Mouse (Mus musculus) cerebellum, postnatal 4 days (tissue): Measurements from ENCODE around the gene Wfdc11.

Experiments
- DNase-seq, 2 experiments: peaks; one replicate each; pipeline ENCODE4 v3.0.0; 2022; ENCODE audit warnings: low spot score in 2 of 2, mixed read lengths in 1 of 2

Wfdc11 gene

DNA sequence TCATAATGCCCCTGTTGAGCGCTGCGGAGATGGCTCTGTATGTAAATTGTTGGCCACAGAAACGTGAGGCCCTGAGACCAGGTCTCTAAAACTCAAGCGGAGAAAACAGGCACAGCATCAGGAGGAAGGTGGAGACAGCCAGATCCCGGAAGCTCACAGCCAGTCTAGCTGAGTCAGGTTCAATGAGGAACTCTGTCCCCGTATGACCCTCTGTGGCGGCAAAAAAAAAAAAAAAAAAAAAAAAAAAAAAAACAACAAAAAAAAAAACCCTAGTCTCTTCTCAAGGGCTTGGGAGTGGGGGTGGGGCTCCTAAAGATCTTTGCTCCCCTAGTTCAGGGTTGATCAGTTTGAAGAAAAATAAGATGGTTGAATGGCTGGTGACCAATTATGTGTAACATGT is 32.8 kb downstream of the Wfdc11 start:
- DNase-seq: no peak

DNA sequence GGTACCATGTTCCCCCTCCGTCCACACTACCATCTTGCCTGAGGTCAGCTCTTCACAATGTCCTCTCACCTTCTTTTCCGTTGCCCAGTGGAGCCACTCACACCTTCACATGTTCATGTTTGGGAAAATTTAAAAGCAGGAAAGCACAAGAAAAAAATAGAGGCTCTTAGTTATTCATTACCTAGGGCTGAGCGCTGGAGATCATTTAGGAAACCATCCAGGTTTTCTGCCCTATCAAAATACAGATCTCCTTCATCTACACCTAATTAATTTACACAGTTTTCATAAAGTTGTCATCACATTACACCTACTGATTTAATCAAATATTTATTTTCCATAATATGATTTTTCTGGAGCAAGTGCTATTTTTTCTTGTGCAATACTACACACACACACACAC is 35.2 kb downstream of the Wfdc11 start, which contains the start of gene Wfdc16:
Wfdc16 (minus strand) TSS at position 101 of the 400 bp plus-strand sequence.
- no peak for DNase-seq

DNA sequence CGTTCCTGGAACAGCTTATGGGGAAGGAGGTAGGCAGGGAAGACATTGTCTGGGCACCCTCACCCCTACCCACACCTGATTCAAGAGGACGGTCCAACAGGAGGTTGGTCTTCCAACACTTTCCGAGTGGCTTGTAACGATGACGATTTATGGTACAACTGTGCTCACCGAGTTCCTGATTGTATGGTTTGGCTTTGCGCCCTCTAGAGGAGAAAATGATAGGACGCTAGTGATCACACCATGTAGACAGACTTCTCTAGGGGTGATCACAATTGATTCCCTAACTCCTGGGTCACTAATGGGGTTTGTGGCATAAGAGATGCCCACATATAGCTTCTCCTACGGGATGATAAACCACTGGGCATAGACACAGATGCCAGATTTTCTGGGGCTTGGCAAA is 38.6 kb downstream of the Wfdc11 start:
- DNase-seq: no peak

DNA sequence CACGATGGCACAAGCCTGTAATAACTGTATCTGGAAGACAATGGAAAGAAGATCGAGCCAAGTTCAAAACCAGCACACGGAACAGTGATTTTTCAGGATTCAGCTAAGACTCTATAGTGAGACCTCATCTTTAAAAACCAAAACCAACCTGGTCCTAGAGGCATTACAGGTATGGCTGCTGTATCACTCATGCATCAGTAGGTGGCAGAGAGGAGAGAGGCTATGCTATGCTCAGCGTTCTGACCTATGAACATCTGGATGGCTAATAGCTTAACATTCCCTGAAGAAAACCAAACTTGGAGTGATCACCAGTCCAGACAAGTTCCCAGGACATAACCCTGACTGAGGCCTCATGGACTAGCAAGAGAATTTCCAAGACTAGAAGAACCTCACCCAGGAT is 52.1 kb downstream of the Wfdc11 start:
- DNase-seq: no peak

DNA sequence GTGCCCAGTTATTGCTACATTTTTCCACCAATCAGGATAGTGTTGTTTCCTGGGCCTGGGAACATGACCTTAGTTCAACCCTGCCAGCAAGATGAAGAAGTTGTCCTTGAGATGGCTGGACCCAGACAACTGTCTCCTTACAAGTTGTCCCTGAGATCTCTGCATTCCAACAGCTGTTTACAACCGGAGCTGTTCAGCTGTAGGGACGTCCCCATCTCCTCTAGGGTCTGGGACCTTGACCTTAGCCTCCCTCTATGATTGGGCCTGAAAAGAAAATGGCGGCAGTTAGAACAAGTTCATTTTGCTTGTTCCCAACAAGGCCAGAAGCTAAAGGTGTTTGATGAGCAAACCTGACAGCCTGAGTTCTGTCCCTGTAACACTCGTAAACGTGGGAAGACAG is 54.8 kb downstream of the Wfdc11 start:
- no peak for DNase-seq

DNA sequence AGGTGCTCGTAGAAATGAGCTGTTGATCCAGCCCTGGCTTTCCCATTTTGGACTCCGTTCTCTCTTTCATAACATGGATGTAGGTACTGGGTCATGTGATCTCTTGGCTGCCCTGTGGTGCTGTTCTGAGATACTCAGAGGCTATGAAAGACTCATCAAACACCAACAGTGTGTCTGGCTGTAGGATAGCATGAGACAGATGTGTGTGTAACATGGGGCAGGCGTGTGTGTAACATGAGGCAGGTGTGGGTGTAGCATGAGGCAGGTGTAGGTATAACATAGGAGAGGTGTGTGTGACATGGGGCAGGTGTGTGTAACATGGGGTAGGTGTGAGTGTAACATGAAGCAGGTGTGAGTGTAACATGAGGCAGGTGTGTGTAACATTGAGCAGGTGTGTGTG is 58.5 kb downstream of the Wfdc11 start:
- no peak for DNase-seq

DNA sequence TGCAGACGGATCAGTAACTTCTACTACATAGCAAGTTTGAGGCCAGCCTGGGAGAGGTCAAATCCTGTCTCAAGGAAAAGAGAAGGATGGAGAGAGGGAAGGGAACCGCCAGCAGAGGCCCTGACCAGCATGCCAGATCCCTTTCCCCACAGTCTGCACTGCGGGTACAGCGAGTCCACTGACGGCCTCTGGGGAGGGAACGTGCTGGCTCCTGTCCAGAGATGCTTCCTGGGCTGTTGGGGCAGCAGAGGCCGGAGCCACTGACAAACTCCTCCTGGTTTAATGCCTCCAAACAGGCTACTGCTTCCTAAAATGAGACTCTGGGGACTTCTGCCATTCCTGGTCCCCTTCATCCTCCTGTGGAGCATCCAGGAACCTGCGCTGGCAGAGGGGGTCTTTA is 60.4 kb downstream of the Wfdc11 start, which contains the start of the genes Wfdc6b and Wfdc8:
Wfdc6b (plus strand) TSS at position 52 of the 400 bp plus-strand sequence.
Wfdc8 (minus strand) TSS at position 156 of the 400 bp plus-strand sequence.
- DNase-seq: peak in 1 of 2 experiments; percentile 25
